Mouse (Mus musculus) forebrain, embryonic 10.5 days (tissue): ENCODE results near the gene Atrip. TPM values are rescaled to one million over a fixed set of nuclear protein-coding genes. Genes with fewer than 3 reads are reported as not detected.

Experiments
- DNase-seq: peaks from one replicate; pipeline ENCODE4 v3.0.0-alpha.2; 2017; ENCODE audit warnings: low spot score; ENCODE audit errors: extremely low spot score
- H3K27ac ChIP-seq: fragments of 300-500 bp; sonication (generic); 2 replicates; pipeline ENCODE4 v1.5.1; 2016; ENCODE audit warnings: mild to moderate bottlenecking
- H3K27me3 ChIP-seq: fragments of 300-500 bp; sonication (generic); 2 replicates; pipeline ENCODE4 v1.6.1; 2016; ENCODE audit warnings: mild to moderate bottlenecking; ENCODE audit not compliant: poor library complexity, severe bottlenecking
- H3K36me3 ChIP-seq: fragments of 300-500 bp; sonication (generic); replicated peaks from 2 replicates; pipeline ENCODE4 v1.6.1; 2016; ENCODE audit warnings: mild to moderate bottlenecking, moderate library complexity
- H3K4me1 ChIP-seq: fragments of 300-500 bp; sonication (generic); 2 replicates; pipeline ENCODE4 v1.6.1; 2016
- H3K4me3 ChIP-seq: fragments of 300-500 bp; sonication (generic); 2 replicates; pipeline ENCODE4 v1.5.1; 2016; ENCODE audit warnings: mild to moderate bottlenecking, moderate library complexity
- H3K9me3 ChIP-seq: fragments of 300-500 bp; sonication (generic); 2 replicates; pipeline ENCODE4 v1.6.1; 2016; ENCODE audit warnings: mild to moderate bottlenecking, moderate library complexity
- WGBS: fragments of 180-500 bp; shearing (Covaris S2); methylation state at CpG from one replicate; pipeline ENCODE4 v1.1.7; 2016; 5-methylcytosine and 5-hydroxymethylcytosine counted together
- polyA plus RNA-seq: library from polyadenylated mRNA; unstranded; fragments of >200 nt; fragmentation: Nextera tagmentation; extraction: Ambion mirVana; gene quantifications from 2 replicates; pipeline ENCODE4 v1.2.1, GENCODE M21; 2016

The Atrip gene
- 34.9 and 35.0 TPM in 2 replicates for polyA plus RNA-seq

- Histone ChIP-seq H3K36me3 (peaks cover 40% of the 10 kb centered on the region), H3K27ac (peak within 1 kb of the TSS; percentile 91), H3K9me3 (no peaks in the 10 kb centered on the region), H3K4me1 (peaks cover 24% of the 10 kb centered on the region), H3K4me3 (peak within 1 kb of the TSS; percentile 81), H3K27me3 (no peaks in the 10 kb centered on the region)
- under 1% methylated on average over 57 of the region's 57 CpGs for WGBS
- DNase-seq, result peak; percentile 92
Observed at GRCm38 (mm10) chr9:109073661-109074573, at the start of gene Atrip. Gene Atrip (minus strand): TSS chr9:109074124.

DNA sequence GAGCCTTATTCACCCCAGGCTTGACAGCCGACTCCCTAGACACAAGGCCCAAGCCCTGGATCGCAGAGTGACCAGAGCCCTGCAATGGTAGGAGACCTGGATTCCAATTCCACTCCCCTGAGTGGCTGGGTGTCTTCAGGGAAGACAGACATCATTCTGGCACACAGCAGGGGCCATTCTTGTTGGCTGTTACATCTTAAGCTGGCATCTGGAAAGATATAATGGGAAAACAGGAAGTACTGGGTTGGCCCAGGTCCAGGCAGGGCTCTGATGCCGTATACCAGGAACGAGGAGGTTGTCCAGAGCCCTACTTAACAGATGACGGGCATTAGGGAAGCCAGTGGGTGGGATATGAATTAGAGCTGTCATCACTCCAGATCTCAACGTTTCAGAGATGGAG is 49.3 kb upstream of the Atrip start:
- peaks cover 26% of the 10 kb centered on the region for H3K36me3 ChIP-seq
- H3K4me3 ChIP-seq, result no peak overlapping the region
- no peaks in the 10 kb centered on the region for H3K27me3 ChIP-seq
- no peak for DNase-seq
- WGBS, result 77% methylated on average over 6 of the region's 6 CpGs
- H3K4me1 ChIP-seq, result no peaks in the 10 kb centered on the region
- no peak overlapping the region for H3K27ac ChIP-seq
- no peaks in the 10 kb centered on the region for H3K9me3 ChIP-seq

- 48% methylated on average over 2 of the region's 2 CpGs for WGBS
- no peaks in the 10 kb centered on the region for H3K4me1 ChIP-seq
- H3K9me3 ChIP-seq, result no peaks in the 10 kb centered on the region
- no peaks in the 10 kb centered on the region for H3K27me3 ChIP-seq
- no peak overlapping the region for H3K4me3 ChIP-seq
- no peak overlapping the region for H3K27ac ChIP-seq
- H3K36me3 ChIP-seq, result peaks cover 32% of the 10 kb centered on the region
- DNase-seq, result peak; percentile 24
Observed at GRCm38 (mm10) chr9:109122553-109123085, 48.7 kb upstream of the Atrip start.

DNA sequence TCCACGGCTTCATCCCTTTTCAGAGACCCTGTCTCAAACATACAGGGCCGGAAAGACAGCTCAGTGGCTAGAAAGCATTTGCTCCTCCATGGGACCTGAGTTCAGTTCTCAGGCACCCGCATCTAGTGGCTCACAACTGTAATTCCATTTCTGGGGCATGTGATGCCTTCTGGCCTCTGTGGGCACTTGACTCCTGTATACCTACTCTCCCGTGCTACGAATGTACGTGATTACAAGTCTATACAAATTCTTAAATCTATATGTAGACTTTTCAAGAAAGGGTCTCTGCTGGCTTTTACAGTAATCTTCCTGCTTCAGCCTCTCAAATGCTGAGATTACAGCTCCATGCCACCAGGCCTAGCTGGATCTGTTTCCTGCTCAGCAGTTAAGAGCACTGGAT is 47.0 kb upstream of the Atrip start:
- Histone ChIP-seq H3K4me1 (no peaks in the 10 kb centered on the region), H3K27ac (no peak overlapping the region), H3K9me3 (no peaks in the 10 kb centered on the region), H3K4me3 (no peak overlapping the region), H3K36me3 (peaks cover 49% of the 10 kb centered on the region), H3K27me3 (no peaks in the 10 kb centered on the region)
- WGBS, result 88% methylated on average over 6 of the region's 6 CpGs
- DNase-seq, result no peak

- 94% methylated on average over 9 of the region's 9 CpGs for WGBS
- peaks cover 63% of the 10 kb centered on the region for H3K36me3 ChIP-seq
- no peak overlapping the region for H3K27ac ChIP-seq
- H3K4me1 ChIP-seq, result no peaks in the 10 kb centered on the region
- no peaks in the 10 kb centered on the region for H3K27me3 ChIP-seq
- peak; percentile 4 for DNase-seq
- H3K4me3 ChIP-seq, result no peak overlapping the region
- H3K9me3 ChIP-seq, result no peaks in the 10 kb centered on the region
Observed at GRCm38 (mm10) chr9:109119571-109119970, 45.6 kb upstream of the Atrip start.

GRCm38 (mm10) chr9:109118106-109118505 is 44.2 kb upstream of the Atrip start:
- Histone ChIP-seq H3K27ac (no peak overlapping the region), H3K36me3 (peaks cover 77% of the 10 kb centered on the region), H3K4me1 (no peaks in the 10 kb centered on the region), H3K9me3 (no peaks in the 10 kb centered on the region), H3K4me3 (no peak overlapping the region), H3K27me3 (no peaks in the 10 kb centered on the region)
- 89% methylated on average over 4 of the region's 4 CpGs for WGBS
- DNase-seq, result peak; percentile 12

DNA sequence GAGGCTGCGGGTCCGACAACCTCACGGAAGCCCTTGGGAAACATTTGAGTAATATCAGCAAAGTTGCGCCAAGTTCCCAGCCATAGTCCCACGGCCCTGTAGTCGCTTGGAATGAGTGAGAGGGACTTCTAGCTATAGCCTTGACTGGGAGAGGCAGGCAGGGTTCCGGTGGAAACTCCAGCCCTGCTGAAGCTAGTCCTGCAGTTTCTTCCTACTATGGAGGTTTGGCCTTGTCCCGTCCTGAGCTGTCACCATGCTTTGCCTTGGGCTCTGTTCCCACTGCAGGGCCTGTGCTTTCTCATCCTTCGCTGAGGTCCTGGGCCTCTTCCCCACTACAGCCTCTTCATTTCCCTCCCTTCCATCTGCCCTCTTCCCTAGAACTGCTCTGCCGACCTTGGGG is 42.3 kb upstream of the Atrip start:
- peaks cover 96% of the 10 kb centered on the region for H3K36me3 ChIP-seq
- no peaks in the 10 kb centered on the region for H3K27me3 ChIP-seq
- H3K4me1 ChIP-seq, result no peaks in the 10 kb centered on the region
- DNase-seq, result no peak
- H3K4me3 ChIP-seq, result no peak overlapping the region
- no peaks in the 10 kb centered on the region for H3K9me3 ChIP-seq
- 95% methylated on average over 10 of the region's 10 CpGs for WGBS
- H3K27ac ChIP-seq, result no peak overlapping the region

DNA sequence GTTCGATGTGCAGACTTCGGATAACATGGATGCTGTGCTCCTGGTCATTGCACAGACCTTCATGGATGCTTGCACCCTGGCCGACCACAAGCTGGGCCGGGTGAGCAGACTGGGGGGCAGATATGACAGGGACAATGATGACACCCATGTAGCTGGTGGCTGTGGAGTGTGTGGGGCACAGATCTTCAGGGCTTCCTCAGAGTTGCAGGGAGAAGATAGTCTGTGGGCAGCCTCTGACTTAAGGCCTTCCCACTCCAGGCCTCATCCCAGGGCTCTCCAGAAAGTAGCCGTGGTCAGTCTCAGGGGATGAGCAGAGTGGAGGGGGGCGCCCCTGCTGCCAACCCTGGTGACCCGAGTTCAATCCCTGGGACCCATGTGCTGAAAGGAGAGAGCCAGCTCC is 40.9 kb upstream of the Atrip start:
- Histone ChIP-seq H3K27ac (no peak overlapping the region), H3K36me3 (peaks cover 100% of the 10 kb centered on the region), H3K9me3 (no peaks in the 10 kb centered on the region), H3K4me1 (no peaks in the 10 kb centered on the region), H3K4me3 (no peak overlapping the region), H3K27me3 (no peaks in the 10 kb centered on the region)
- no peak for DNase-seq
- 81% methylated on average over 7 of the region's 7 CpGs for WGBS

- no peak for DNase-seq
- Histone ChIP-seq H3K9me3 (no peaks in the 10 kb centered on the region), H3K36me3 (peaks cover 100% of the 10 kb centered on the region), H3K4me1 (no peaks in the 10 kb centered on the region), H3K4me3 (no peak overlapping the region), H3K27ac (no peak overlapping the region), H3K27me3 (no peaks in the 10 kb centered on the region)
- WGBS, result 94% methylated on average over 11 of the region's 11 CpGs
Observed at GRCm38 (mm10) chr9:109114276-109114675, 40.4 kb upstream of the Atrip start.

- WGBS, result 90% methylated on average over 8 of the region's 8 CpGs
- no peak overlapping the region for H3K4me3 ChIP-seq
- no peaks in the 10 kb centered on the region for H3K4me1 ChIP-seq
- no peak for DNase-seq
- no peak overlapping the region for H3K27ac ChIP-seq
- H3K27me3 ChIP-seq, result no peaks in the 10 kb centered on the region
- no peaks in the 10 kb centered on the region for H3K9me3 ChIP-seq
- H3K36me3 ChIP-seq, result peaks cover 100% of the 10 kb centered on the region
Observed at GRCm38 (mm10) chr9:109113331-109113730, 39.4 kb upstream of the Atrip start.

DNA sequence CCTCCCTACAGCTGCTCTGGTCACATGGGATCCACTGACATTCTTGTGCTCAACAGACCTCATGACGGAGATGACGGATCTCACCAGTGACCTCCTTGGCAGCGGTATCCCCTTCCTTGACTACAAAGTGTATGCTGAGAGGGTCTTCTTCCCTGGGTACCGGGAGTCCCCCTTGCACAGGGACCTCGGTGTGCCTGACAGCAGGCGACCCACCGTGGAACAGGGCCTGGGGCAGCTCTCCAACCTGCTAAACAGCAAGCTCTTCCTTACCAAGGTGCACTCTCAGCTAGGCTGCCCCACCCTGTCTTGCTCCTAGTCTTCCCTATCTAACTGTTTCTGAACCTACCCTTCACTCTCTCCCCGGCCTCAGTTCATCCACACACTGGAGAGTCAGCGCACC is 37.7 kb upstream of the Atrip start:
- no peaks in the 10 kb centered on the region for H3K9me3 ChIP-seq
- peaks cover 100% of the 10 kb centered on the region for H3K36me3 ChIP-seq
- no peak for DNase-seq
- no peaks in the 10 kb centered on the region for H3K27me3 ChIP-seq
- WGBS, result 92% methylated on average over 9 of the region's 9 CpGs
- no peak overlapping the region for H3K4me3 ChIP-seq
- no peak overlapping the region for H3K27ac ChIP-seq
- no peaks in the 10 kb centered on the region for H3K4me1 ChIP-seq

GRCm38 (mm10) chr9:109111101-109111500 is 37.2 kb upstream of the Atrip start:
- DNase-seq, result no peak
- no peaks in the 10 kb centered on the region for H3K9me3 ChIP-seq
- H3K36me3 ChIP-seq, result peaks cover 100% of the 10 kb centered on the region
- H3K27ac ChIP-seq, result no peak overlapping the region
- no peaks in the 10 kb centered on the region for H3K27me3 ChIP-seq
- H3K4me3 ChIP-seq, result no peak overlapping the region
- WGBS, result 90% methylated on average over 4 of the region's 4 CpGs
- H3K4me1 ChIP-seq, result no peaks in the 10 kb centered on the region

DNA sequence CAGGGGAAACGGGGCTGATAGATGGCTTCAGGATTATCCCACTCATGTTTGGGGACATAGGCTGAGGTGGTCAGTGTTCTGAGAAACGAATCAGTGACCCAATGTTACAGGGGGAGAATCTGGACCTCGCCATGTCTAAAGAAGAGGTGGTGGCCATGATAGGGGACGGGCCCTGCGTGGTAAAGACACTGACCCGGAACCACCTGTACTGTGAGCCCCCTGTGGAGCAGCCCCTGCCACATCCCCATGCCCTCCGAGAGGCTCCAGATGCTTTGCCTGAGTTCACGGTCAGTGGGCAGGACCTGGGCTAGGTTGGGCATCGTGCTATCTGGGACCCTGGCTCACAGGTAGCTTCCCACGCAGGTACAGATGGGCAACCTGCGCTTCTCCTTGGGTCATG is 36.3 kb upstream of the Atrip start:
- 95% methylated on average over 11 of the region's 11 CpGs for WGBS
- H3K4me3 ChIP-seq, result no peak overlapping the region

More for the DNA sequence above, 36.3 kb upstream of the Atrip start:
- no peaks in the 10 kb centered on the region for H3K27me3 ChIP-seq
- H3K9me3 ChIP-seq, result no peaks in the 10 kb centered on the region
- H3K4me1 ChIP-seq, result no peaks in the 10 kb centered on the region
- peaks cover 100% of the 10 kb centered on the region for H3K36me3 ChIP-seq
- no peak overlapping the region for H3K27ac ChIP-seq
- DNase-seq, result no peak
